Mouse (Mus musculus) embryonic fibroblast, embryonic 13.5 days (primary cell): ENCODE measurements around the gene Gxylt1. TPM values are rescaled to one million over a fixed set of nuclear protein-coding genes. Genes with fewer than 3 reads are reported as not detected.

Experiments
- H3K27ac ChIP-seq: 2 replicates; pipeline ENCODE4 v1.5.1; 2012; ENCODE audit warnings: low read length, control low read depth, inconsistent platforms; ENCODE audit not compliant: insufficient read depth
- H3K4me1 ChIP-seq: 2 replicates; pipeline ENCODE4 v1.6.1; 2011; ENCODE audit warnings: low read length; ENCODE audit not compliant: control insufficient read depth, insufficient read depth
- H3K4me3 ChIP-seq: 2 replicates; pipeline ENCODE4 v1.5.1; 2011; ENCODE audit warnings: mild to moderate bottlenecking, control low read depth, low read length; ENCODE audit not compliant: insufficient read depth
- CTCF ChIP-seq: IDR thresholded peaks from 2 replicates; pipeline ENCODE4 v1.5.1; 2011; ENCODE audit warnings: mild to moderate bottlenecking, control low read depth, low read length, moderate library complexity, borderline replicate concordance; ENCODE audit not compliant: insufficient read depth
- POLR2A ChIP-seq: IDR thresholded peaks from 2 replicates; pipeline ENCODE4 v1.6.1; 2011; ENCODE audit warnings: low read depth, mild to moderate bottlenecking, control low read depth, low read length, moderate library complexity
- polyA plus RNA-seq: library from polyadenylated mRNA; stranded (reverse); fragments of >200 nt; gene quantifications from 2 replicates; pipeline ENCODE4 v1.2.4, GENCODE M21; 2011; ENCODE audit warnings: low read depth; ENCODE audit not compliant: missing spikeins, insufficient read length

The Gxylt1 gene
- polyA plus RNA-seq, 1 experiment, result 22.0 TPM

DNA sequence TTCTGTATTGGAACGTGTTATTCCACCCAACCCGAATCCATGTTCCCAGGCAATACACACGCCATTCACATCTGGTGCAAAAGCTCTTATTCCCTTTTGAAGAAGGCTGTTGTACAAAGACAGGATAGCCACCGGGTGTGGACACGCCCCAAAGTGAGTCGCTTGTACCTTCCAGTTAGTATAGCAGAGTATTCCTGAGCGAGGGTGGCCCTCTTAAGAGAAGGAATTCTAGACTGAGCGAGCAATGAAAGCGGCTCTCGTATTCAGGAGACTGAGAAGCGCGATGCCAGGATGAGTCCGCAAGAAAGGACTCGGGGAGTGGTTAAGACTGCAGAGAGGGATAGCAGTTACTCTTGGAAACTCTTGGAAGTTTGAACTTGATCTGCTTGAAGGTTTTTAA lies 1.3 kb upstream of the Gxylt1 start:
- TF ChIP-seq CTCF (no peak), POLR2A (no peak)
- Histone ChIP-seq H3K4me3 (peak overlapping the region; percentile 19; the same call in 1 of the 2 replicates), H3K4me1 (peaks cover 8% of the 10 kb centered on the region), H3K27ac (peak overlapping the region; percentile 71; the same call in 1 of the 2 replicates)

DNA sequence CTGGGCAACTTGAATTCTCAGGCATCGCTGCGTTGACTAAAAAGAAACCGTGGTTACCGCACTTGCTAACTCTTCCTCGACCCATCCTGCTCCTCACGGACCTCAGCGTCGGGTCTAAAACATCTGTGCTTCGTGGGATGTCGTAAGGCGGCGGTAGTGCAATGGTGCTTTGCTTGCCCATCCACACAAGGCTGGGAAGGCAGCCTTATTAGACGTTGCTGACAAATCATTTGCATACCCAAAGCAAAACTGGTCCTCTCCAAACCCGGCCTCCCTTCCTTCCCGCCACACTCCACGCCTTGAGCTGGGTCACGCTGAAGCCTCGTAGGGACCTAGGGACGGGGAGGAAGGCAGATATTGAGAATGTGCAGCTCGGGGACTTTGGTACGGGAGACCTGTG lies 644 bp upstream of the Gxylt1 start:
- Histone ChIP-seq H3K27ac (peak overlapping the region; percentile 71), H3K4me3 (peak overlapping the region; percentile 69), H3K4me1 (peaks cover 8% of the 10 kb centered on the region)
- peak; percentile 8; the same call in 1 of the 2 replicates for TF ChIP-seq CTCF
- no peak for TF ChIP-seq POLR2A

DNA sequence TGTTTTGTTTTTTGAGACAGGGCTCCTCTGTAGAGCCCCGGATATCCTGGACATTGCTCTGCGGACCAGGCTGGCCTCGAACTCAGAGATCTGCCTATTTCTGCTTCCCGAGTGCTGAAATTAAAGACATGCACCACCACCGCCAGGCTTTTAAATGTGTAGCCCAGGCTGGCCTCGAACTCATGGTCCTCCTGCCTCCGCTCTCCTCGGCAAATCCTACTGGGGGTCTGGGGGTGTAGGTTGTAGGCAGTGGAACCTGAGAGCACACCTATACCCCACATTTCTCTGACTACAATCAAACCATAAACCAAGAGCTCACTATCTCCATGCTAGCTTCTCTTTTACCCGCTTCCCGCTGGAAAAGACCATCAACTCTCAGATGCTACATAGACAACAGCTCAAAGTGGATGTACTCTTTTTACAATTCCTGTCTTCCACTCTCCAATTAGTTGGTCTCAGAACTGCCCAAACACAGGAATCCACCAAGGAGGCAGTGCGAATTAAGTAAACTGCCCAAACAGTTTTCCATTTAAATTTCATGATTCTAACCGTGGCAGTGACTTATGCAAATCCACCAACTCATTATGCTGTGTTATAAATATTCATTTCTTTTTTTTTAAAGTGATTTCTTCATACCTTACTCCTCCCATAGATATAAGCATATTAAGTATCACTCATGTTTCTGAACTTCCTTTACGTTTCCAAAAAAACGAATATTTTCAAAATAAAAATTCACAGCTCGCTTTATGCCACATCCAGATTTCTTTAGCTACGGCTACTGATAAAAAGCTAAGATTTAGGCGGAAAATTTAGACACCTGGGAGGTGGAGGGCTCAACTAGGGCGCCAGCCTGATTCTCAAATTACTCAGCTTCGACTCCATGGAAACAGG lies 946 bp downstream of the Gxylt1 start:
- H3K4me3 ChIP-seq, result peak overlapping the region; percentile 97
- TF ChIP-seq POLR2A, result no peak
- TF ChIP-seq CTCF, result no peak
- peak overlapping the region; percentile 55; the same call in 1 of the 2 replicates for H3K27ac ChIP-seq
- peaks cover 8% of the 10 kb centered on the region for H3K4me1 ChIP-seq

DNA sequence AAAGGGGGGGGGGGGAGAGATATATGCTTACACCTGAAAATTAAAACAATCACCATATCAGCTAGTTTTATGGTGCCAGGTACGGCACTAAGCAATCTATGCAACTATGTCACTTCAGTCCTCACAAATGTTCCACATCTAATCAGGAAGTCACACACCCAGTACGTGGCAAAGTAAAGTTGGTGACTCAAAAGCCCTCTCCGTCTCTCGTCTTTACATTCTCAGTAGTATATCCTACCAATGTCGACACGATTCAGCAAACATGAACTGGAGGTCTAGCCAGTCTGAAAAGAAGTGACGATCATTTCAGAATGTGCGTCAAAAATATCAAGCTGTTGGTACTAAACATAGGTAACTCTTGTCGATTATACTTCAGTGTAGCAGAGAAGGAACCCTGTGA lies 2.0 kb downstream of the Gxylt1 start:
- Histone ChIP-seq H3K4me1 (peaks cover 8% of the 10 kb centered on the region), H3K27ac (no peak overlapping the region), H3K4me3 (0 out of 2 replicates have a peak overlapping the region, but pooled peaks have one; percentile 4)
- TF ChIP-seq CTCF (no peak), POLR2A (no peak)

DNA sequence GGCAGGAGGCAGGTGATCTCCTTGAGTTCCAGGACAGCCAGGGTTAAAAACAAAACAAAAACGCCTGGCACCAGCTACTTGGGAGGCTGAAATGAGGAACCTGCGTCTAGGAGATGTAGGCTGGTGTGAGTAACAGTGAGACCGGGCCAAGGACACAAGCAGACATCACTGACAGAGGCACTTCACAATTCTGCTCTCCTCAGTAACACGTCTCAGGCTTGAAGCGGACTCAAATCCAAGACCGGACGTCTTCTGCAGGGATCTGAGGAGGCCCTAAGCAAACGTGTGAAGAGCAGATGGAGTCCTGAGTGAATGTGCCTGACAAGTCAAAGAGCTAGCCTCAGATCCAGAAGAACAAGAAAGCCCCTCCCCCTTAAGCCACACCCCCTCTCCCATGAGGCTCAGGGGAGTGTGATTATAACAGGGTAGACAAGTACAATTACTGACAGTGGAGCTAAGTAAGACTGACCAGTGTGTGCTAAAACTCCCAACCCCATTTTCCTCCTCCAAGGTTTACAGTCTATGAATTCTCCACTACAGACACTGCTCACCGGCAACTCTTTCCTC lies 4.6 kb downstream of the Gxylt1 start:
- TF ChIP-seq POLR2A (no peak), CTCF (no peak)
- Histone ChIP-seq H3K4me3 (no peak overlapping the region), H3K4me1 (peaks cover 5% of the 10 kb centered on the region), H3K27ac (no peak overlapping the region)

DNA sequence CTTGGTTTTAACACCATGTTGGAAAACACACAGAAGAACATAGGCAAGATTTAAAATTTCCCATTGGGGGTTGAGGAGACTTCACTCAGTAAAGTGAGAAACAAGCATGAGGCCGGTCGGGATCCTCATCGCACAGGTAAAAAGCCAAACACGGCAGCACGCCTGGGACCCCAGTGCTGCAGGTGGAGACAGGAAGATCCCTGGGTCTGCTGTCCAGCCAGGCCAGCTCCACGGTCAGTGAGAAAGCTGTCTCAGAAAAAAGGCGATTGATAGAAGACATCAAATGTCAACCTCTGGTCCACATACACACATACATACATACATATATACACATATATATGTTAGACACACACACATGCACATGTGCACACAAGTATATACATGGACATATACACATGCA lies 5.4 kb downstream of the Gxylt1 start:
- no peak overlapping the region for H3K27ac ChIP-seq
- H3K4me3 ChIP-seq, result no peak overlapping the region
- H3K4me1 ChIP-seq, result peaks cover 5% of the 10 kb centered on the region
- TF ChIP-seq POLR2A (no peak), CTCF (no peak)

DNA sequence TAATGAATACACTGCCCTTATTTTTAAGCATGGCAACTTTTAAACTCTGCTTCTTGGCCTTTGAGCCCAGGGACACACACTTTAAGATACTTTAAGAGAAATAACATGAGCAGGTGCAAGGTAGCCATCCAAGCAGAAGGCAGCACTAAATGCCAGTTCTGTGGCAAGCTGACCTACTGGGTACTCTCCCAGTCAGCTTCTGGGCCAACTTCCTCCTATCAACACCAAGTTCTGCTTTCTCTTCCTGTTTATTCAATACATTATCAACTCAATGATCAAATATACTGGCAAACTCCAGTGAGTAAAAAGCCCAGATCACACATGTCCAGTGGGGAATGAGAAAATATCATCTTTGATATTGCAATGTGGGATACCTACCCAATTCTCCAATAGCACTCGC lies 7.0 kb downstream of the Gxylt1 start:
- Histone ChIP-seq H3K27ac (no peak overlapping the region), H3K4me1 (peaks cover 2% of the 10 kb centered on the region), H3K4me3 (no peak overlapping the region)
- TF ChIP-seq CTCF, result no peak
- TF ChIP-seq POLR2A, result no peak

DNA sequence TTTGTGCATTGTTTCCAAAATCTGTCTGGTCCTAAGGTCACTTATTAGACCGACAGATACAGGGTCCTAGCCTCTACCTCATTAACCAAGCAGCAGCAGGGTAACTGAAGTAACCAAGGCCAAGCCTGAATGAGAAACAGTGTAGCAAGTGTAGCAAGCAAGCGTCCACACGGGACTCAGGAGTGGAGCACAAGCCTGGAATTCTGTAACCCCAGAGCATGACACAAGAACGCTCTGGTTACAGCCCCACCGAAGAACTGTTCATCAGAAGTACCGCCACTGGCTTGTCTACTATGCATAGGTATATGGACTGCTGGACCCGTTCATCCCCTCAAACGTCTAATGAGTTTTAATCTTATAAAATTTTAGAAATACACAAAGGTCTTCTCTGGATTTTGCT lies 7.5 kb downstream of the Gxylt1 start:
- Histone ChIP-seq H3K4me1 (no peaks in the 10 kb centered on the region; the same call in 1 of the 2 replicates), H3K27ac (no peak overlapping the region), H3K4me3 (no peak overlapping the region)
- TF ChIP-seq CTCF (no peak), POLR2A (no peak)

DNA sequence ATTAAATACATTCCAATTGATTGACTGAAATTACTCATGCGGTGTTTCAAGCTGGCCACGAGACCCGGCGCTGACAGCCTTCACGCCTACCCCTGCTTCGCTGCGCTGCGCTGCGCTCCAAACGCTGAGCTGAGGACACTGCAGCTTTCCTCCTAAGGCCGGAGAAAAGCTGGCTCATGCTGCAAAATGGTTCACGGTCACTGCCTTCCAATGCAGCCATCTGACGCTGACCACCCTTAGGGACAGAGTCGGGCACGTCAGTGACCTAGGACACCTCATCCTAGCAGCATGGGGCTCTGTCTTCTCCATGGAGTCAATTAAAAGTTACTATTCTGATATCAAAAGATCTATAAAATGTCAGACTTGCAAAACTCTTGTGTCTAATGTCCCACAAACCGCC lies 8.6 kb downstream of the Gxylt1 start:
- no peak overlapping the region for H3K27ac ChIP-seq
- no peak overlapping the region for H3K4me3 ChIP-seq
- TF ChIP-seq POLR2A, result no peak
- no peak for TF ChIP-seq CTCF
- no peaks in the 10 kb centered on the region; the same call in 1 of the 2 replicates for H3K4me1 ChIP-seq

DNA sequence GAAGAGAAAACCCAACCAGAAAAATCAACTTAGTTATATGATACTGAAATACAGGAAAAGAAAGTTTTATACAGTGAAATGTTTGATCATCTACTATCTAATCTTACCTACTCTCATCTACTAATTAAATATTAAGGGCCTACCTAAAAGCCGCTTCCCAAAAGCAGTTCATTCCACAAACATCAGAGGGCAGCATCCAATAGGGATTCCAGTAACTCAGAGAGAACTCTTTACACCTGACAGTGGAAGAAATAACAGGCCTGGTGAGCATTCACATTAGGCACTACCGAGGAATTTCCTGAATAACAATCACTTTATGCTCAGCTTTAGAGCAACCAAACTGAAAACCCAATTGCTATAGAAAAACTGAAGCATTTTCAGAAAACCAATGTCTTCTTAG lies 9.3 kb downstream of the Gxylt1 start:
- Histone ChIP-seq H3K4me1 (no peaks in the 10 kb centered on the region; the same call in 1 of the 2 replicates), H3K4me3 (no peak overlapping the region), H3K27ac (no peak overlapping the region)
- TF ChIP-seq CTCF (no peak), POLR2A (no peak)
